Mouse (Mus musculus) kidney, embryonic 15.5 days (tissue): ENCODE results near the gene Cd3eap. TPM values are rescaled to one million over a fixed set of nuclear protein-coding genes. Genes with fewer than 3 reads are reported as not detected.

Source experiments
- ATAC-seq: fragments of 200-750 bp; cut with Nextera tagmentation; replicated peaks from 2 replicates; pipeline ENCODE4 v1.8.0; 2017; ENCODE audit warnings: moderate TSS enrichment; ENCODE audit not compliant: low FRiP score
- H3K27ac ChIP-seq: fragments of 300-500 bp; sonication (generic); 2 replicates; pipeline ENCODE4 v1.5.1; 2015; ENCODE audit warnings: mild to moderate bottlenecking, inconsistent platforms
- H3K27me3 ChIP-seq: fragments of 300-500 bp; sonication (generic); 2 replicates; pipeline ENCODE4 v1.6.1; 2015; ENCODE audit warnings: inconsistent platforms
- H3K36me3 ChIP-seq: fragments of 300-500 bp; sonication (generic); 2 replicates; pipeline ENCODE4 v1.6.1; 2015; ENCODE audit warnings: inconsistent platforms
- H3K4me1 ChIP-seq: fragments of 300-500 bp; sonication (generic); 2 replicates; pipeline ENCODE4 v1.6.1; 2015; ENCODE audit warnings: inconsistent platforms
- H3K4me2 ChIP-seq: fragments of 300-500 bp; sonication (generic); 2 replicates; pipeline ENCODE4 v1.6.1; 2015; ENCODE audit warnings: moderate library complexity, mild to moderate bottlenecking, inconsistent platforms
- H3K4me3 ChIP-seq: fragments of 300-500 bp; sonication (generic); replicated peaks from 2 replicates; pipeline ENCODE4 v1.5.1; 2015; ENCODE audit warnings: mild to moderate bottlenecking, inconsistent platforms
- H3K9ac ChIP-seq: fragments of 300-500 bp; sonication (generic); 2 replicates; pipeline ENCODE4 v1.6.1; 2015; ENCODE audit warnings: mild to moderate bottlenecking, inconsistent platforms
- H3K9me3 ChIP-seq: fragments of 300-500 bp; sonication (generic); replicated peaks from 2 replicates; pipeline ENCODE4 v1.6.1; 2016; ENCODE audit warnings: inconsistent platforms
- WGBS: fragments of 180-500 bp; shearing (Covaris S2); methylation state at CpG from one replicate; pipeline ENCODE4 v1.1.7; 2015; ENCODE audit warnings: mixed read lengths; 5-methylcytosine and 5-hydroxymethylcytosine counted together
- polyA plus RNA-seq: library from polyadenylated mRNA; unstranded; fragments of >200 nt; fragmentation: Nextera tagmentation; extraction: Ambion mirVana; gene quantifications from 2 replicates; pipeline ENCODE4 v1.2.1, GENCODE M21; 2015

The Cd3eap gene
- polyA plus RNA-seq, 1 experiment from 2014 or later: 28.3 TPM

DNA sequence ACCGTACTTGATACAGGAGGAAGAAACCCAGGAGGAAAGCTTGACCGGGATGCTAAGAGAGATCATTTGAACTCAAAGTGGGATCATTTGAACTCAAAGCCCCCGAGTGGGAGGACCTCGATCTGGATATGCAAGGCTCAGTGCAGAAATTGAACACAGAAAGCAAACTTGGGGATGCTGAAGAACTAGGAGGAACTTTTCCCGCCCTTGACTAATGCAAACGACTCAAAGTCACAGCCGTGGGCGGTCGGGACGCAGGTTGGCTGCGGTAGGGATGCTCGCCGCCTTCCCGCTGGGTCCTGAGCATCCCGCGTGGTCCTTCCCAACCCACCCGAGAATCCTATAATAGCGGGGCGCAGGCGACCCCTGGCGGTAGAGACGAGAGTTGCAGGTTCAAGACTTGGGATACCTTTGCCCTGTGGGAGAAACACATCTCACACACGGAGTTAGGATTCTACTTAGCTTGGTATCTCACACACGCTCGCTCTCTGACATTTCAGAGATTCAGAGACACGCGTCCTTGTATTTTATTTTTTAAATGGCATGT is 16.7 kb downstream of the Cd3eap start:
- Histone ChIP-seq H3K9me3 (no peaks in the 10 kb centered on the region), H3K4me1 (peaks cover 48% of the 10 kb centered on the region), H3K36me3 (peaks cover 2% of the 10 kb centered on the region; the same call in 1 of the 2 replicates), H3K4me3 (peak overlapping the region; percentile 48), H3K9ac (peak overlapping the region; percentile 25; the same call in 1 of the 2 replicates), H3K27me3 (peaks cover 20% of the 10 kb centered on the region), H3K27ac (no peak overlapping the region), H3K4me2 (peak overlapping the region; percentile 93)
- ATAC-seq: no peak
- 1% methylated on average over 27 of the region's 27 CpGs for WGBS

DNA sequence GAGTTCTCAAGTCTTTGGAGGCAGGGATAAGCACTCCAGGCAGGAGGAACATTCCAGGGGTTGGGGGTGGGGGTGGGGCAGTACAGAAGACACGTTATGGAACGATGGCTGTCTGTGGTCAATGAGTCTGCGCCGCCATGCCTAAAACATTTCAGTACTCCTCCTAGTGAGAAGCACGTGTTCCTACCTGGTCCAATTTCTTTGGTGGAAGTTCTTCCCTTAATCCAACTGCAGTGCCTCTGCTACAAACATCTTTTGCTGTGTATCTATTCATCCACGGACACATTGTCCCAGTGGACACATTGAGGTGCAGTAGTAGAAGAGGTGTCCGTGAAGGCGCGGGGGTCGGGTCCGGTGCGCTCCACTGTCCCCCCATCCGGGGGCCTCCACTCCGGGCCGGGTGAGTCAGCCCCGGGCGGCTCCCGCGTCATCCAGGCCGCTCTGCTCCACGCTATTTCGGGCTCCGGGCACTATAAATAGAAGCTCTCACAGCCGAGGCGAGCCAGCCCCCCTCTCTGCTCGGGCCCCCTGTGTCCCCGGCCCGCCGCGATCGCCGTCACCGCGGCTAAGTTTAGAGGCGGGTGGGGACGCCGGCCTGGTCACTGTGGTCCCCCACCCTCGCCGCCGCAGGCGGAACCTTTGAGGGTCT is 17.4 kb downstream of the Cd3eap start:
- Histone ChIP-seq H3K27ac (no peak overlapping the region), H3K9ac (peak overlapping the region; percentile 25; the same call in 1 of the 2 replicates), H3K36me3 (no peaks in the 10 kb centered on the region), H3K4me3 (peak overlapping the region; percentile 48), H3K4me1 (peaks cover 48% of the 10 kb centered on the region), H3K9me3 (no peaks in the 10 kb centered on the region), H3K4me2 (peak overlapping the region; percentile 93), H3K27me3 (peaks cover 20% of the 10 kb centered on the region)
- under 1% methylated on average over 41 of the region's 41 CpGs for WGBS
- ATAC-seq: 0 out of 2 replicates have a peak, but pooled peaks have one; percentile 3

DNA sequence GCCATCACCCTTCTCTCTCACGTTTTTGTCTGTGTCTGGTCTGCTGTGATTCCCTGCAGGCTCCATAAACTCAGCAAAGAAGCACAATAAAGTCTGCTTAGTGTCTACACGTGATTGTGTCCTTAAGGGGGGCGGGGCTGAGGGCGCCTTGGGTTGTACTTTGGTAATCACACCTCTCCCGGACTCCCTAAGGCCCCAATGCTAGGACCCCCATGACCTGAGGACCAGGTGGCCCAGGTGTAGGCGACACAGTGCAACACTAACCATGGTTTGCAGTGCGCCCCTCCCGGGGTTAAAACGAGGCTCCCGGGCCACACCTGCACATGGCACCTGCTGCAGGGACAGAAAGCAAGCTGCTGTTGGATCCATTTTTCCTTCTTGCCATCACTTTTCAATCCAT is 18.0 kb downstream of the Cd3eap start:
- no peak for ATAC-seq
- H3K4me3 ChIP-seq: peak overlapping the region; percentile 48; the same call in 1 of the 2 replicates
- 20% methylated on average over 10 of the region's 10 CpGs for WGBS

DNA sequence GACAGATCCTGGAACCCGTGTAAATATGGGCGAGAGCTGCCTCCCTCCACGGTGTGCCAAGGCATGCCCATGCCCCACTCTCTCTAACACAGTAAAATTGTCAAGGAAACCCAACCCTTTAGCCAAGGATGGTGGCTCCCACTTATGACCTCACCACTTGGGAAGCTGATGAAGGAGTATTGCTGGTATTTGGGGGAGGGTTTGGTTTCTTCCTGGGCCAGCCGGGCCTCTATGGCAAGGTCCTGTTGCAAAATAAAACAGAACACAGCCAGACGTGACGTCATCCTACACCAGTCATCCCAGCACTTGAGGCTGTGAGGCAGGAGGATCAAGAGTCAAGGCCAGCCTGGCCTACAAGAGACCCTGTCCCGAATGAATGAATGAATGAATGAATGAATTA is 20.7 kb downstream of the Cd3eap start:
- no peaks in the 10 kb centered on the region for H3K36me3 ChIP-seq
- H3K4me3 ChIP-seq: no peak overlapping the region
- no peak overlapping the region for H3K4me2 ChIP-seq
- peaks cover 20% of the 10 kb centered on the region for H3K27me3 ChIP-seq
- H3K27ac ChIP-seq: no peak overlapping the region
- ATAC-seq: no peak
- WGBS: 63% methylated on average over 7 of the region's 7 CpGs
- no peaks in the 10 kb centered on the region for H3K9me3 ChIP-seq
- H3K4me1 ChIP-seq: peaks cover 35% of the 10 kb centered on the region
- H3K9ac ChIP-seq: no peak overlapping the region

More for the DNA sequence above, 18.0 kb downstream of the Cd3eap start:
- Histone ChIP-seq H3K9ac (no peak overlapping the region), H3K27me3 (peaks cover 20% of the 10 kb centered on the region), H3K36me3 (no peaks in the 10 kb centered on the region), H3K4me1 (peaks cover 47% of the 10 kb centered on the region), H3K27ac (no peak overlapping the region), H3K4me2 (peak overlapping the region; percentile 93), H3K9me3 (no peaks in the 10 kb centered on the region)

DNA sequence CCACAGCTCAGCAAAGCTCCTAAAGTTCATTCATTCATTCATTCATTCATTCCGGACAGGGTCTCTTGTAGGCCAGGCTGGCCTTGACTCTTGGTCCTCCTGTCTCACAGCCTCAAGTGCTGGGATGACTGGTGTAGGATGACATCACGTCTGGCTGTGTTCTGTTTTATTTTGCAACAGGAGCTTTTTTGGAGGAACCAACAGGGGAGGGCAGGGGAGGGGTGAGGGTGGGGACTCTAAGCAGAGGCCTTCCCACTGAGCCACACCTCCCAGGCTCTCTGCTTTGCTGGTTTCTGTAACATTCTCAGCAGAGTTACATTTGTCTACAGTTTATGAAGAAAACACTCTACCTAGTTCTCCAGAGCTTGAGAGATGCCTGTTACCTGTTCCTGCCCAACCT is 21.2 kb downstream of the Cd3eap start:
- Histone ChIP-seq H3K4me3 (no peak overlapping the region), H3K4me1 (peaks cover 34% of the 10 kb centered on the region), H3K36me3 (no peaks in the 10 kb centered on the region), H3K9me3 (no peaks in the 10 kb centered on the region), H3K9ac (no peak overlapping the region), H3K4me2 (no peak overlapping the region), H3K27ac (no peak overlapping the region), H3K27me3 (peaks cover 20% of the 10 kb centered on the region)
- ATAC-seq: no peak
- WGBS: 53% methylated on average over 2 of the region's 2 CpGs

DNA sequence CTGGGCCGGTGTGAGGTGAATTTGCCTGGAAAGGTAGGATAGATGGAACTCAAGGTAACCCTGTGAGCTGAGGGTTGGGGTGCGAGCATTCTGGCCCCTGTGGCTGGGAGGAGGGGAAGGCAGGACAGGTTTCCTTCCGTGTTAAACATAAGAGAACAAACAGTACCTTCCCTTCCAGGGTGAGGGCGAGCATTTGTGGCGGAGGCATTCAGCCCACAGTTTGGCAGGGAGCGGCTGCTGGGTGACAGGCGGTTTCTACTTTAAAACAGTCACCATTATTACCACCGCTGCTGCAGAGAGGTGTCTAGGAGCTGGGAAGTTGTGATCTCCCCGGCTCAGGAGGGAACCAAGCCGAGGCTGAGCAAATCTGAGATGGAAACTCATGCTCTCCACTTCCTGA is 22.2 kb downstream of the Cd3eap start:
- no peak overlapping the region for H3K9ac ChIP-seq
- peaks cover 28% of the 10 kb centered on the region for H3K4me1 ChIP-seq
- H3K27me3 ChIP-seq: peaks cover 14% of the 10 kb centered on the region
- WGBS: 68% methylated on average over 10 of the region's 10 CpGs
- no peaks in the 10 kb centered on the region for H3K36me3 ChIP-seq
- no peak overlapping the region for H3K27ac ChIP-seq
- ATAC-seq: no peak
- no peak overlapping the region for H3K4me2 ChIP-seq
- H3K9me3 ChIP-seq: no peaks in the 10 kb centered on the region
- H3K4me3 ChIP-seq: no peak overlapping the region

DNA sequence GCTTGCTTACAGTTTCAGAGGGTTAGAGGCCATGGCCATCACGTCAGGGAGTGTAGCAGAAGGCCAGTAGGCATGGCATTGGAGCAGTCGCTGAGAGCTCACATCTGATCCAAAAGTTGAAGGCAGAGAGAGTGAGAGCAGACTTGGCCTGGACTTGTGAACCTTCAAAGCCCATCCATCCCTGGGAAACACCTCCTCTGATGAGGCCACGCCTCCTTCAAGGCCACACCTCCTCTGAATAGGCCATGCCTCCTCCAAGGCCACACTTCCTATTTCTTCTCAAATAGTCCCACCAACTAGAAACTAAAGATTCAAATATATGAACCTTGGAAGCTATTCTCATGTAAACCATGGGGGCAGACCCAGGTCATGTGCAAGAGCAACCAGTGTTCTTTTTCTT is 23.7 kb downstream of the Cd3eap start:
- Histone ChIP-seq H3K9me3 (no peaks in the 10 kb centered on the region), H3K27ac (no peak overlapping the region), H3K36me3 (no peaks in the 10 kb centered on the region), H3K4me3 (no peak overlapping the region), H3K4me2 (no peak overlapping the region), H3K27me3 (no peaks in the 10 kb centered on the region), H3K4me1 (peaks cover 16% of the 10 kb centered on the region), H3K9ac (no peak overlapping the region)
- ATAC-seq: no peak
- WGBS: 39% methylated on average over 3 of the region's 3 CpGs

DNA sequence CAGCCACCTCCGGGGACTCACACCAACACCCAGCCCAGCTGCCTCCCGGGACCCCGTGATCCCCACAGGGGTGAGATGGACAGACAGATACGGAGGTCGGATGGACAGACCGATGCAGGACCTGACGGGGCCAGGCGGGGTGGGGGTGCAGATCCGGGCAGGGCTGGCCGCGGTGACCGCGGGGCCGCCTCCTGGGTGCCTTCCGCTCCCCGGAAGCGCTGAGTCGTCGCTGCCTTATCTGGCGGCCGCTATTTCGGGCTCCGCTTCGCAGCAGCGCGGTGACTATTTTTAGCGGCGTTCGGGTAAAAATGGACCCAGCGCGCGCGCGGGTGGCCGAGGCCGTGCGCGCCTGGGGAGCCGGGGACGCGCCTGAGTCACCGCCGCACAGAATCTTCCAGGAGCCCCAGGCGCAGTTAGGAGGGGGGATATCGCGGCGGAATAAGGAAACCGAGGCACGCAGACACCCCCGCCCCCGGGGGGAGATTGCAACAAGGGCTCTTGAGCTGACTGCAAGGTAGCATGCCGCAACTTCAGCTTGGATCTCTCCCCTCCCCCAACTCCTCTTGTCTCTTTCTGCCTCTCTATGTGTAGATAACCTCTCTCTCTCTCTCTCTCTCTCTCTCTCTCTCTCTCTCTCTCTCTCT is 26.5 kb downstream of the Cd3eap start:
- Histone ChIP-seq H3K9me3 (0 out of 2 replicates have a peak, but pooled peaks cover 5% of the 10 kb centered on the region), H3K36me3 (no peaks in the 10 kb centered on the region), H3K9ac (peak overlapping the region; percentile 53), H3K27me3 (no peaks in the 10 kb centered on the region), H3K27ac (peak overlapping the region; percentile 19; the same call in 1 of the 2 replicates), H3K4me1 (peaks cover 18% of the 10 kb centered on the region), H3K4me3 (peak overlapping the region; percentile 69), H3K4me2 (peak overlapping the region; percentile 79)
- WGBS: under 1% methylated on average over 52 of the region's 52 CpGs
- peak; percentile 68 for ATAC-seq

DNA sequence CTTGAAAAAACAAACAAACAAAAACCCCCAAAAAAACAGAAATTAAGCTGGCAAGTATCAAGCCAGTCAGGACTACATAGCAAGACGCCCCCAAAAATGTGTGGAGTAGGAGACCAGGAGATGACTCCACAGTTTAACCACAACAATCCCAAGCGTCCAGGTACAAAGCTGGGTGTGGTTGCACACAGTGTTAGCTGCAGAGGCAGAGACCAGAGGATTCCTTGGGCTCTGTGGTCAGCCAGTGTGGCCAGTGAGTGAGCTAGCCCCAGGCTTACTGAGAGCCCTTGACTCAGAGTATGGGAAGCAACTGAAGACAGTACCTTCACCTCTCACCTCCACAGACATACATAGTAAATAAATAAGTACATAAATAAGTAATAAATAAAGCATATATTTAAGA is 27.4 kb downstream of the Cd3eap start:
- no peak overlapping the region for H3K4me2 ChIP-seq
- H3K27ac ChIP-seq: no peak overlapping the region
- no peaks in the 10 kb centered on the region for H3K27me3 ChIP-seq
- 77% methylated on average over 2 of the region's 2 CpGs for WGBS
- no peak for ATAC-seq
- H3K9me3 ChIP-seq: 0 out of 2 replicates have a peak, but pooled peaks cover 5% of the 10 kb centered on the region
- H3K9ac ChIP-seq: no peak overlapping the region
- no peak overlapping the region for H3K4me3 ChIP-seq
- H3K36me3 ChIP-seq: no peaks in the 10 kb centered on the region
- peaks cover 28% of the 10 kb centered on the region for H3K4me1 ChIP-seq

DNA sequence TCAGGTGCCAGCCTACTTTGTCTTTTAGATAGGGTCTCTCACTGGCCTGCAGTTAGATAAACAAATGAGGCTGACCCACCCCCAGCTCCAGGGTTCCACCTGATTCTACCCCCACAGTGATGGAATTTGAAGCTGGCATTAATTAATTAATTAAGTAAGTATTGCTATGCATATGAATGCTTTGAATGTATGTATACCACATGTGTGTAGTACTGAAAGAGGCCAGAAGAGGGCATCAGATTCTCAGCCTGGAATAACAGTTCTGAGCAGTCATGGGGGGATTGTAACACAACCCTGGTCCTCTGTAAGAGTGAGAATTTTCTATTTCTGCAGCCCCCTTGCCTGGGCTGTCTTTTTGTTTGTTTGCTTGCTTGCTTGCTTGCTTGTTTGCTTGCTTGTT is 30.9 kb downstream of the Cd3eap start:
- Histone ChIP-seq H3K4me2 (no peak overlapping the region), H3K27ac (no peak overlapping the region), H3K27me3 (no peaks in the 10 kb centered on the region)

DNA sequence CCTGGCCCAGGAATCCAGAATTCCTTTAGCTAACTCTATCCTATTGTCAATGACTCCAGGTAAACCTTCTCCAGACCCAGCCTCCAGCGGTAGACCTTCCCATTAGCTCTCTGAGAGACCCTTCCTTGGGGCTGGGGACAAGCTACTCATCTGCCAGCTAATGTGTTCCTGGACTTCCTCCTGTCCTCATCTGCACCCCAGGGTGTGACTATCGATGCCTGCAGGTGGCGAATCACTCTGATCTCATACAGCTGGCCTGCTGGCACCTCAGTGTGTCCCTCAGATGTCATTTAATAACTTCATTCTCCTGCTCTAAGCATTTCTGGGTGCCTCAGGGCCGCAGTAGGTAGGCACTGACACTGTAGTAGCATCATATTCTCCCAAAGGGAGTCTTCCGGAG is 31.5 kb downstream of the Cd3eap start:
- no peaks in the 10 kb centered on the region for H3K36me3 ChIP-seq
- no peak overlapping the region for H3K9ac ChIP-seq
- no peak overlapping the region for H3K4me3 ChIP-seq
- H3K4me1 ChIP-seq: peaks cover 28% of the 10 kb centered on the region
- H3K27me3 ChIP-seq: peaks cover 3% of the 10 kb centered on the region
- 0 out of 2 replicates have a peak, but pooled peaks cover 5% of the 10 kb centered on the region for H3K9me3 ChIP-seq
- ATAC-seq: no peak
- peak overlapping the region; percentile 77 for H3K4me2 ChIP-seq
- H3K27ac ChIP-seq: 0 out of 2 replicates have a peak overlapping the region, but pooled peaks have one; percentile 91
- 81% methylated on average over 5 of the region's 5 CpGs for WGBS

More for the DNA sequence above, 30.9 kb downstream of the Cd3eap start:
- Histone ChIP-seq H3K36me3 (no peaks in the 10 kb centered on the region), H3K9me3 (0 out of 2 replicates have a peak, but pooled peaks cover 5% of the 10 kb centered on the region), H3K4me3 (no peak overlapping the region), H3K9ac (no peak overlapping the region), H3K4me1 (peaks cover 30% of the 10 kb centered on the region)
- ATAC-seq: no peak

DNA sequence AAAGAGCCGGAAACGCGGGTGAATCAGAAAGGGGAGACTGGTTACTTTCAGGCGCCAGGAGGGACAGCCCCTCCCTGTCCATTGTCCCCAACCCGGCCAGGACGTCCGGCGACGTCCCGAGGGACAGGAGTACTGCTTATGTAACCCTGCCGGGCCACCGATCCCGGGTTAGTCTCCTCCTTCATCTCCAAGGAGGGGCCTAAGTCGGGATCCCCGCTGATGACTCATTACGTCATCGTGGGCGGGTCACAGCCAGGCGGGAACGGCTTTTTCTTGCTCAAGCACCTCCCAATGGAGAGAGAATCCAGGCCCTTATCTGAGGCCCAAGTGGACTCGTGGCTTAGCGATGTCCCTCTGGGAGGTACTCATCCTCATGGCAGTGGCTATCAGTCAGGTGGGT is 32.2 kb downstream of the Cd3eap start:
- Histone ChIP-seq H3K9me3 (0 out of 2 replicates have a peak, but pooled peaks cover 5% of the 10 kb centered on the region), H3K27me3 (peaks cover 8% of the 10 kb centered on the region), H3K27ac (peak overlapping the region; percentile 91), H3K9ac (peak overlapping the region; percentile 38), H3K36me3 (no peaks in the 10 kb centered on the region), H3K4me1 (peaks cover 24% of the 10 kb centered on the region), H3K4me2 (peak overlapping the region; percentile 77), H3K4me3 (peak overlapping the region; percentile 47)
- WGBS: under 1% methylated on average over 22 of the region's 22 CpGs
- peak; percentile 80 for ATAC-seq
